Mouse (Mus musculus): Measurements from ENCODE around the gene Ubtd1.

DNA sequence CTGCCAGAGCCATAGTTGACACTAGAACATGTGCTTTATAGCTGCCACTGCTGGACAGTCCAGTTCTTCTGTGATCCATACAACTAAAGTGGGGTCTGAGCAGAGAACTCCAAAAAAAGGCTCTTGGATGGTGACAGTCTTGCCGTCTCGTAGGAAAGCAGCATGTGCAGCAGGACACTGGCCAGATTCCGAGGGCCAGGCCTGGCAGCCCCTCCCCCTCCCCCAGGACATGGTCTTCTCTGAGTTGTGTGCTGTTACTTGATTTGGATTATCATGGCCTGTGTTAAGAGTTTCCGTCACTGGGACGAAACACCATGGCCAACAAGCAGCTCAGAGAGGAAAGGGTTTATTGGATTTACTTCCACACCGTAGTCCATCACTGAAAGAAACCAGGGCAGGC lies 22.7 kb downstream of the Ubtd1 start:
- TF ChIP-seq CTCF (IDR thresholded peaks at IDR 0.05; ENCODE audit: insufficient read depth, low read depth, low read length) (no peak), POLR2A (IDR thresholded peaks at IDR 0.05; ENCODE audit: insufficient read depth, low read depth, low read length) (no peak)

Measured in olfactory bulb, adult 2 months (tissue).